Mouse (Mus musculus) MEL (cell line): ENCODE results near the gene Nlrp3. TPM values are rescaled to one million over a fixed set of nuclear protein-coding genes. Genes with fewer than 3 reads are reported as not detected.

ENCODE experiments used
- DNase-seq: peaks from one replicate; pipeline ENCODE4 v3.0.0; 2011; ENCODE audit warnings: low read depth, low spot score
- H3K27ac ChIP-seq: 2 replicates; pipeline ENCODE4 v1.5.1; 2012; ENCODE audit warnings: low read depth, mild to moderate bottlenecking, control low read depth, low read length, moderate library complexity; ENCODE audit not compliant: control insufficient read depth
- H3K27me3 ChIP-seq, 2 experiments: fragments of 150-350 bp in 1 of 2; sonication (generic) in 1 of 2; 2 replicates each; pipeline ENCODE4 v1.6.1; 2012; ENCODE audit warnings: low read length in 2 of 2, mild to moderate bottlenecking in 2 of 2, improper control_type of control experiment in 1 of 2, moderate library complexity in 1 of 2; ENCODE audit not compliant: insufficient read depth in 2 of 2, control insufficient read depth in 1 of 2
- H3K36me3 ChIP-seq, 2 experiments: 2 replicates each; pipeline ENCODE4 v1.6.1; 2012 to 2014; ENCODE audit warnings: low read length in 2 of 2, improper control_type of control experiment in 1 of 2, inconsistent platforms in 1 of 2, mild to moderate bottlenecking in 1 of 2; ENCODE audit not compliant: insufficient read depth in 2 of 2, control insufficient read depth in 1 of 2
- H3K4me1 ChIP-seq, 2 experiments: fragments of 150-350 bp in 1 of 2; sonication (generic) in 1 of 2; 2 replicates each; pipeline ENCODE4 v1.6.1; 2012; ENCODE audit warnings: low read length in 2 of 2, improper control_type of control experiment in 1 of 2, mild to moderate bottlenecking in 1 of 2; ENCODE audit not compliant: insufficient read depth in 2 of 2, control insufficient read depth in 1 of 2
- H3K4me3 ChIP-seq, 2 experiments: fragments of 150-350 bp in 1 of 2; sonication (generic) in 1 of 2; 2 replicates each; pipeline ENCODE4 v1.5.1; 2012; ENCODE audit warnings: low read depth in 2 of 2, low read length in 2 of 2, mild to moderate bottlenecking in 2 of 2, moderate library complexity in 2 of 2, control low read depth in 1 of 2, improper control_type of control experiment in 1 of 2; ENCODE audit not compliant: control insufficient read depth in 1 of 2, insufficient read depth in 1 of 2
- H3K79me2 ChIP-seq: 2 replicates; pipeline ENCODE4 v1.6.1; 2012; ENCODE audit warnings: mild to moderate bottlenecking, low read length, moderate library complexity; ENCODE audit not compliant: control insufficient read depth, poor library complexity, insufficient read depth
- H3K9ac ChIP-seq: 2 replicates; pipeline ENCODE4 v1.6.1; 2012; ENCODE audit warnings: low read depth, mild to moderate bottlenecking, control low read depth, low read length, moderate library complexity; ENCODE audit not compliant: control insufficient read depth, poor library complexity, severe bottlenecking
- H3K9me3 ChIP-seq: fragments of 150-350 bp; sonication (generic); replicated peaks from 2 replicates; pipeline ENCODE4 v1.6.1; 2012; ENCODE audit warnings: mild to moderate bottlenecking, low read length, improper control_type of control experiment, moderate library complexity; ENCODE audit not compliant: insufficient read depth
- CHD2 ChIP-seq: IDR thresholded peaks from 2 replicates; pipeline ENCODE4 v1.6.1; 2011; ENCODE audit warnings: low read length, improper control_type of control experiment
- CTCF ChIP-seq, 3 experiments: IDR thresholded peaks in 2 of 3; conservative IDR thresholded peaks in 1 of 3; 2 replicates each; pipeline ENCODE4 v1.5.1; 2011 to 2012; ENCODE audit warnings: low read length in 3 of 3, low read depth in 2 of 3, mild to moderate bottlenecking in 2 of 3, improper control_type of control experiment in 1 of 3, inconsistent platforms in 1 of 3, mixed read lengths in 1 of 3, moderate library complexity in 1 of 3; ENCODE audit not compliant: control insufficient read depth in 1 of 3, insufficient read depth in 1 of 3, poor library complexity in 1 of 3, severe bottlenecking in 1 of 3
- E2F4 ChIP-seq: IDR thresholded peaks from 2 replicates; pipeline ENCODE4 v1.6.1; 2011; ENCODE audit warnings: low read depth, low read length, improper control_type of control experiment, borderline replicate concordance
- ELF1 ChIP-seq: IDR thresholded peaks from 2 replicates; pipeline ENCODE4 v1.6.1; 2014; ENCODE audit warnings: low read depth, mild to moderate bottlenecking, inconsistent platforms, low read length, improper control_type of control experiment, moderate library complexity
- EP300 ChIP-seq, 2 experiments: IDR thresholded peaks; 2 replicates each; pipeline ENCODE4 v1.6.1; 2011; ENCODE audit warnings: improper control_type of control experiment in 2 of 2, low read length in 2 of 2, low read depth in 1 of 2, mild to moderate bottlenecking in 1 of 2
- GATA1 ChIP-seq: IDR thresholded peaks from 2 replicates; pipeline ENCODE4 v1.6.1; 2011; ENCODE audit warnings: low read depth, low read length, improper control_type of control experiment
- HCFC1 ChIP-seq: IDR thresholded peaks from 2 replicates; pipeline ENCODE4 v1.6.1; 2012; ENCODE audit warnings: low read depth, mild to moderate bottlenecking, inconsistent platforms, low read length, improper control_type of control experiment, moderate library complexity
- JUND ChIP-seq: IDR thresholded peaks from 2 replicates; pipeline ENCODE4 v1.6.1; 2011; ENCODE audit warnings: low read depth, mild to moderate bottlenecking, improper control_type of control experiment, low read length
- MAX ChIP-seq: IDR thresholded peaks from 2 replicates; pipeline ENCODE4 v1.6.1; 2011; ENCODE audit warnings: low read length, improper control_type of control experiment
- MAZ ChIP-seq: IDR thresholded peaks from 2 replicates; pipeline ENCODE4 v1.6.1; 2012; ENCODE audit warnings: low read depth, mild to moderate bottlenecking, inconsistent platforms, low read length, improper control_type of control experiment
- MYC ChIP-seq: IDR thresholded peaks from 2 replicates; pipeline ENCODE4 v1.6.1; 2011; ENCODE audit warnings: low read depth, mild to moderate bottlenecking, low read length, improper control_type of control experiment, moderate library complexity
- NELFE ChIP-seq: IDR thresholded peaks from 2 replicates; pipeline ENCODE4 v1.6.1; 2011; ENCODE audit warnings: low read depth, low read length, improper control_type of control experiment
- POLR2A ChIP-seq, 2 experiments: IDR thresholded peaks; 2 replicates each; pipeline ENCODE4 v1.6.1; 2011 to 2012; ENCODE audit warnings: low read length in 2 of 2, mild to moderate bottlenecking in 2 of 2, control low read depth in 1 of 2, improper control_type of control experiment in 1 of 2, low read depth in 1 of 2, moderate library complexity in 1 of 2; ENCODE audit not compliant: control insufficient read depth in 1 of 2, insufficient read depth in 1 of 2, poor library complexity in 1 of 2
- POLR2AphosphoS2 ChIP-seq: IDR thresholded peaks from 2 replicates; pipeline ENCODE4 v1.6.1; 2011; ENCODE audit warnings: low read length, improper control_type of control experiment
- POLR2AphosphoS5 ChIP-seq: IDR thresholded peaks from 2 replicates; pipeline ENCODE4 v1.6.1; 2012; ENCODE audit warnings: low read depth, borderline replicate concordance, mild to moderate bottlenecking, inconsistent platforms, low read length, moderate library complexity, mixed read lengths
- RCOR1 ChIP-seq: IDR thresholded peaks from 2 replicates; pipeline ENCODE4 v1.6.1; 2012; ENCODE audit warnings: low read depth, mild to moderate bottlenecking, inconsistent platforms, low read length, improper control_type of control experiment
- SIN3A ChIP-seq: IDR thresholded peaks from 2 replicates; pipeline ENCODE4 v1.6.1; 2012; ENCODE audit warnings: low read length, improper control_type of control experiment, inconsistent platforms
- TAL1 ChIP-seq: IDR thresholded peaks from 2 replicates; pipeline ENCODE4 v1.6.1; 2012; ENCODE audit warnings: mild to moderate bottlenecking, inconsistent platforms, low read length, moderate library complexity, mixed read lengths
- TBP ChIP-seq: IDR thresholded peaks from 2 replicates; pipeline ENCODE4 v1.8.0; 2011; ENCODE audit warnings: low read depth, low read length, improper control_type of control experiment
- TCF12 ChIP-seq: IDR thresholded peaks from 2 replicates; pipeline ENCODE4 v1.6.1; 2014; ENCODE audit warnings: low read depth, mild to moderate bottlenecking, inconsistent platforms, low read length, improper control_type of control experiment, moderate library complexity
- USF2 ChIP-seq, 2 experiments: IDR thresholded peaks; 2 replicates each; pipeline ENCODE4 v1.6.1; 2011 to 2012; ENCODE audit warnings: improper control_type of control experiment in 2 of 2, low read length in 2 of 2, borderline replicate concordance in 1 of 2, inconsistent platforms in 1 of 2, low read depth in 1 of 2, mild to moderate bottlenecking in 1 of 2; ENCODE audit not compliant: insufficient read depth in 1 of 2
- ZC3H11A ChIP-seq: IDR thresholded peaks from 2 replicates; pipeline ENCODE4 v1.6.1; 2012; ENCODE audit warnings: low read depth, mild to moderate bottlenecking, inconsistent platforms, low read length, improper control_type of control experiment
- ZKSCAN1 ChIP-seq: IDR thresholded peaks from 2 replicates; pipeline ENCODE4 v1.6.1; 2012; ENCODE audit warnings: low read depth, mild to moderate bottlenecking, inconsistent platforms, low read length, improper control_type of control experiment, moderate library complexity
- ZMIZ1 ChIP-seq: IDR thresholded peaks from 2 replicates; pipeline ENCODE4 v1.6.1; 2012; ENCODE audit warnings: low read depth, mild to moderate bottlenecking, inconsistent platforms, low read length, improper control_type of control experiment, moderate library complexity
- ZNF384 ChIP-seq: IDR thresholded peaks from 2 replicates; pipeline ENCODE4 v1.6.1; 2012; ENCODE audit warnings: low read depth, mild to moderate bottlenecking, inconsistent platforms, low read length, improper control_type of control experiment
- polyA plus RNA-seq, 2 experiments: library from polyadenylated mRNA; stranded (reverse) in 1 of 2; unstranded in 1 of 2; fragments of >175 nt in 1 of 2; fragments of >200 nt in 1 of 2; gene quantifications; 2 replicates each; pipeline versions ENCODE4 v1.2.1 to v1.2.4; 2012; ENCODE audit warnings: low replicate concordance in 2 of 2, low read depth in 1 of 2; ENCODE audit not compliant: insufficient read length in 2 of 2, insufficient read depth in 1 of 2, missing spikeins in 1 of 2
- total RNA-seq: library from RNA; depleted of rRNA; stranded (reverse); fragments of 300-350 nt; gene quantifications from 2 replicates; pipeline ENCODE4 v1.2.3, GENCODE M21; 2012

The Nlrp3 gene
- total and polyA plus RNA-seq, 3 experiments: not detected

- H3K4me1 ChIP-seq: 0 out of 4 replicates have a peak, but pooled peaks cover 0 to 2% of the 10 kb centered on the region in 2 experiments
- no peaks in the 10 kb centered on the region for H3K36me3 ChIP-seq
- DNase-seq: peak; percentile 72
- TF ChIP-seq CTCF (IDR thresholded peaks at IDR 0.05 in 2 of 3, conservative IDR thresholded peaks at IDR 0.05 in 1 of 3; ENCODE audit: control insufficient read depth in 1 of 3, insufficient read depth in 1 of 3, low read depth in 2 of 3, low read length in 3 of 3, poor library complexity in 1 of 3, severe bottlenecking in 1 of 3): peak; percentile 20 to 55 (median 32); a peak in 4 of 6 replicates
- TF ChIP-seq EP300 (IDR thresholded peaks at IDR 0.05; ENCODE audit: low read depth in 1 of 2, low read length in 2 of 2): peak in 1 of 2 experiments; percentile 56; a peak in 1 of 4 replicates
- TF ChIP-seq CHD2: no peak
- no peak for TF ChIP-seq MAX
- no peak for TF ChIP-seq E2F4
- TF ChIP-seq MAZ: no peak
- peak; percentile 41; the same call in 1 of the 2 replicates for TF ChIP-seq MYC
- no peak for TF ChIP-seq ZKSCAN1
- peak; percentile 89 for TF ChIP-seq ZNF384
- TF ChIP-seq RCOR1: peak; percentile 90
- peaks cover 2% of the 10 kb centered on the region in 2 experiments; a peak in 1 of 4 replicates for H3K27me3 ChIP-seq
- no peaks in the 10 kb centered on the region for H3K9me3 ChIP-seq
- H3K79me2 ChIP-seq: no peaks in the 10 kb centered on the region
- H3K9ac ChIP-seq: no peak within 1 kb of the TSS
- no peak within 1 kb of the TSS for H3K27ac ChIP-seq
- no peak within 1 kb of the TSS for H3K4me3 ChIP-seq
These were observed 14.8 kb upstream of the Nlrp3 start, which contains the start of gene Zkscan17 for GRCm38 (mm10) chr11:59526472-59527080. Gene Zkscan17 (minus strand): TSS chr11:59526751.

DNA sequence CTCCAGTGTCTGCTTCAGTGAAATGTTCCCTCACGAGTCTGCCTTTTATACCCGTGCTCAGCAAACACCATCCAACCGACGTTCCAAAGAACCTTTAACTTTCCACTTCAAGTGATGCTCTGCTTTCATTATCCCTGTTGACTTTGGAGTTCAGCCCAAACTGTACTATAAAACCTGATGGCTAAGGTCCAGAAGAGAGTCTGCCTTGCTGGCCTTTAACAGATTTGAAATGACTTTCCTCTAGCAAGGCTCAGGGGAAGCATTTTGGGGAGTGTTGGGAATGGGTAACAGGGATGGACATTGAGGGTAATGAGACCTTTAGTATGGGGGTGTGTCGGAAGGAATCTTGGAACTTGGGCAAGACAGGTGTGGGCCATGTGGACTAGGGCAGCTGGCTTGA, 11.1 kb upstream of the Nlrp3 start:
- no peak overlapping the region for H3K9ac ChIP-seq

More for the DNA sequence above, 11.1 kb upstream of the Nlrp3 start:
- DNase-seq: no peak
- Histone ChIP-seq H3K36me3 (no peaks in the 10 kb centered on the region), H3K27me3 (peaks cover 2% of the 10 kb centered on the region in 2 experiments; a peak in 1 of 4 replicates), H3K4me1 (0 out of 4 replicates have a peak, but pooled peaks cover 0 to 2% of the 10 kb centered on the region in 2 experiments), H3K9me3 (no peaks in the 10 kb centered on the region), H3K4me3 (no peak overlapping the region), H3K27ac (no peak overlapping the region), H3K79me2 (no peaks in the 10 kb centered on the region)
- TF ChIP-seq ZC3H11A (no peak), MYC (no peak), HCFC1 (no peak), GATA1 (no peak), MAX (no peak), POLR2A (IDR thresholded peaks at IDR 0.05; ENCODE audit: control insufficient read depth in 1 of 2, insufficient read depth in 1 of 2, low read depth in 1 of 2, low read length in 2 of 2, poor library complexity in 1 of 2) (no peak), TCF12 (no peak), USF2 (IDR thresholded peaks at IDR 0.05; ENCODE audit: borderline replicate concordance in 1 of 2, insufficient read depth in 1 of 2, low read depth in 1 of 2, low read length in 2 of 2) (no peak), POLR2AphosphoS2 (no peak), NELFE (no peak), SIN3A (no peak), POLR2AphosphoS5 (no peak), TBP (no peak), CTCF (IDR thresholded peaks at IDR 0.05 in 2 of 3, conservative IDR thresholded peaks at IDR 0.05 in 1 of 3; ENCODE audit: control insufficient read depth in 1 of 3, insufficient read depth in 1 of 3, low read depth in 2 of 3, low read length in 3 of 3, poor library complexity in 1 of 3, severe bottlenecking in 1 of 3) (no peak), ZMIZ1 (no peak), ELF1 (no peak), JUND (no peak), EP300 (IDR thresholded peaks at IDR 0.05; ENCODE audit: low read depth in 1 of 2, low read length in 2 of 2) (no peak), ZKSCAN1 (no peak), TAL1 (no peak)
